Mouse (Mus musculus) testis, adult 2 months (tissue): ENCODE measurements at regions not wholly inside any gene's neighbourhood (a gene's known extent, or its start where the extent isn't known, plus 50 kb on each side); places are given as distances from the start of the nearest gene placed in this dataset.

Source experiments
- H3K27ac ChIP-seq: fragments of 200-500 bp; 2 replicates; pipeline ENCODE4 v1.5.1; 2012; ENCODE audit warnings: low read depth, low read length; ENCODE audit not compliant: control insufficient read depth, insufficient read depth
- H3K27me3 ChIP-seq: fragments of 200-500 bp; 2 replicates; pipeline ENCODE4 v1.6.1; 2012; ENCODE audit warnings: mild to moderate bottlenecking, low read length, moderate library complexity; ENCODE audit not compliant: control insufficient read depth, insufficient read depth
- H3K36me3 ChIP-seq: fragments of 200-500 bp; 2 replicates; pipeline ENCODE4 v1.6.1; 2012; ENCODE audit warnings: mild to moderate bottlenecking, low read length; ENCODE audit not compliant: control insufficient read depth, insufficient read depth
- H3K4me1 ChIP-seq: fragments of 200-500 bp; 2 replicates; pipeline ENCODE4 v1.6.1; 2012; ENCODE audit warnings: low read length; ENCODE audit not compliant: control insufficient read depth, insufficient read depth
- H3K4me3 ChIP-seq: fragments of 200-500 bp; 2 replicates; pipeline ENCODE4 v1.5.1; 2012; ENCODE audit warnings: low read depth, mild to moderate bottlenecking, low read length, moderate library complexity, mixed read lengths; ENCODE audit not compliant: control insufficient read depth
- CTCF ChIP-seq: fragments of 200-500 bp; IDR thresholded peaks from 2 replicates; pipeline ENCODE4 v1.5.1; 2012; ENCODE audit warnings: low read depth, mild to moderate bottlenecking, inconsistent platforms, low read length, moderate library complexity; ENCODE audit not compliant: control insufficient read depth, insufficient read depth, insufficient replicate concordance
- POLR2A ChIP-seq: fragments of 200-500 bp; IDR thresholded peaks from 2 replicates; pipeline ENCODE4 v1.6.1; 2012; ENCODE audit warnings: low read depth, mild to moderate bottlenecking, inconsistent platforms, low read length, moderate library complexity; ENCODE audit not compliant: control insufficient read depth

GRCm38 (mm10) chr17:15194894-15195461 is 153.6 kb upstream of the Gm3448 start:
- H3K27ac ChIP-seq, result no peak overlapping the region
- H3K4me1 ChIP-seq, result no peaks in the 10 kb centered on the region
- no peak overlapping the region for H3K4me3 ChIP-seq
- TF ChIP-seq CTCF (no peak), POLR2A (no peak)
- no peaks in the 10 kb centered on the region for H3K27me3 ChIP-seq
- H3K36me3 ChIP-seq, result no peaks in the 10 kb centered on the region

- H3K27me3 ChIP-seq, result no peaks in the 10 kb centered on the region
- H3K27ac ChIP-seq, result no peak overlapping the region
- H3K36me3 ChIP-seq, result no peaks in the 10 kb centered on the region
- no peak for TF ChIP-seq CTCF
- no peak for TF ChIP-seq POLR2A
- no peak overlapping the region for H3K4me3 ChIP-seq
- no peaks in the 10 kb centered on the region for H3K4me1 ChIP-seq
These were observed 152.5 kb upstream of the Gm3448 start for GRCm38 (mm10) chr17:15193831-15194230.

DNA sequence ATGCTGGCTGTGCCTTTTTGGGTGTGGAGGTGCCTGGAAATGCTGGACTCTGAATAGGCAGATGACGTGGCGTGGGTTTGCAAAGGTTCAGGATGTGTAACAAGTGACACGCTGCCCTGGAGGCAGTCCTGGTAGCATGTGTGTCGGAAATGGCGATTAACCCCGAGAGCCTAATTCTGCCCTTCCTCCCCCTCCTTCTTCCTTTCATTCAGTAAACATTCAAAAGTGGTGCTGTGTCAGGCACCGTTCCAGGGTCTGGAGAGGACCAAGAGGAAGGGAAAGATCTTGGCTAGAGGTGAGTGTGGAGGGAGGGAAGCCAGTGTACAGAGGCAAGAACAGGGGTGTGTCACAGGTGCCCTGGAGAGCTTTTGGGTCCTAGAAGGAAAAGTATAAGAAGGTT is 151.5 kb upstream of the Gm3448 start:
- H3K4me3 ChIP-seq, result no peak overlapping the region
- H3K27ac ChIP-seq, result no peak overlapping the region
- no peaks in the 10 kb centered on the region for H3K27me3 ChIP-seq
- TF ChIP-seq POLR2A (no peak), CTCF (no peak)
- no peaks in the 10 kb centered on the region for H3K4me1 ChIP-seq
- no peaks in the 10 kb centered on the region for H3K36me3 ChIP-seq

GRCm38 (mm10) chr17:15185217-15185616 is 143.9 kb upstream of the Gm3448 start:
- H3K4me1 ChIP-seq, result no peaks in the 10 kb centered on the region
- H3K4me3 ChIP-seq, result no peak overlapping the region
- no peaks in the 10 kb centered on the region for H3K27me3 ChIP-seq
- TF ChIP-seq CTCF (no peak), POLR2A (no peak)
- H3K27ac ChIP-seq, result no peak overlapping the region
- no peaks in the 10 kb centered on the region for H3K36me3 ChIP-seq

DNA sequence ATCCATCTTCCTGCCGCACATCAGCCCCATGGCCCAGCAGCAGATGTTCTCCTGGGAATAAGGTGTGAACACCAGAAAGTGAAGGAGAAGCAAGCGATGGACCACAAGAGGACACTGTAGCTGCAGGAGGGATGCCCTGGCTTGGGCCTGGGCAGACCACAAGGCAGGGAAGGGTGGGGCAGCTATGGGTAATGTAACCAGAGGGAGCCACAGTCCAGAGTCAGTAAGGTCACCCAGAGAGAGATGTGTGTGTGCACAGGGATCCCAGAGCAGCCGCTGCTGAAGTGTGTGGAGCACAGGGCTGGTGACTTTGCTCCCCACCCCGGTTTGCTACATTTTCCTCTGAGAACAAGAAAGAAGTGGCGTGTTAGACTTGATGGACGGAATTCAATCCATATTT is 142.5 kb upstream of the Gm3448 start:
- no peak for TF ChIP-seq POLR2A
- no peak for TF ChIP-seq CTCF
- H3K27ac ChIP-seq, result no peak overlapping the region
- no peaks in the 10 kb centered on the region for H3K4me1 ChIP-seq

GRCm38 (mm10) chr17:15182105-15182504 is 140.8 kb upstream of the Gm3448 start:
- Histone ChIP-seq H3K27me3 (no peaks in the 10 kb centered on the region), H3K4me1 (no peaks in the 10 kb centered on the region), H3K27ac (no peak overlapping the region), H3K4me3 (no peak overlapping the region), H3K36me3 (no peaks in the 10 kb centered on the region)
- TF ChIP-seq CTCF, result no peak
- no peak for TF ChIP-seq POLR2A

More for the DNA sequence above, 142.5 kb upstream of the Gm3448 start:
- Histone ChIP-seq H3K27me3 (no peaks in the 10 kb centered on the region), H3K36me3 (no peaks in the 10 kb centered on the region), H3K4me3 (no peak overlapping the region)

- H3K4me1 ChIP-seq, result no peaks in the 10 kb centered on the region
- H3K36me3 ChIP-seq, result no peaks in the 10 kb centered on the region
- no peaks in the 10 kb centered on the region for H3K27me3 ChIP-seq
- TF ChIP-seq CTCF, result no peak
- no peak for TF ChIP-seq POLR2A
- H3K27ac ChIP-seq, result no peak overlapping the region
- H3K4me3 ChIP-seq, result no peak overlapping the region
These were observed 139.0 kb upstream of the Gm3448 start for GRCm38 (mm10) chr17:15180223-15180860.

DNA sequence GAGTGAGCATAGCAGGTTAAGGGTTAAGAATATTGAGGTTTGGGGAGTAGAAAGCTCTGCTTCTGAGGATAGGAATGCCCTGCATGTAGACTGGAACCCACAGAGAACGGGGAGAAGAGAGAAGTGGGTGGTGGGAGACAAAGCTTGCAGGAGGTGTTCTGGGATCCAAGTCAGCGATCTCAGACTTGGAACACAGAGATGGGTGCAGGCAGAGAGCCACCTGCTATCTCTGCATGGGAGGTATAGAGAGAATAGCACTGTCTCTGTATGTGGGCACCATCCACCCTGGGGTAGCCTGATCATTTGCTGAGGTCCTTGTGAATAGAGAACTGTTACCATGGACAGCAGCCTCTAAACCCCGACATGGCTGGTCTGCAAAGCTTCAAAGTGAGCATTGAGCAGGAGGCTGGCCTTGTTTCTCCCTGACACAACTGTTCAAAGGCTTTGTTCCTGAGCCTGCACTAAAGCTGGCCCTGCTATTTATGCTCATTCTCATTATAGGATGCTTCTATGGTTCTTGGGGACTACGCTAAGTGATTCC is 138.1 kb upstream of the Gm3448 start:
- no peak for TF ChIP-seq CTCF
- TF ChIP-seq POLR2A, result no peak
- no peak overlapping the region for H3K27ac ChIP-seq
- peaks cover 2% of the 10 kb centered on the region for H3K4me1 ChIP-seq
- H3K4me3 ChIP-seq, result no peak overlapping the region
- H3K36me3 ChIP-seq, result no peaks in the 10 kb centered on the region
- H3K27me3 ChIP-seq, result no peaks in the 10 kb centered on the region
